ENCODE assay signal across 24 mouse cellular contexts in the genomic region with DNA sequence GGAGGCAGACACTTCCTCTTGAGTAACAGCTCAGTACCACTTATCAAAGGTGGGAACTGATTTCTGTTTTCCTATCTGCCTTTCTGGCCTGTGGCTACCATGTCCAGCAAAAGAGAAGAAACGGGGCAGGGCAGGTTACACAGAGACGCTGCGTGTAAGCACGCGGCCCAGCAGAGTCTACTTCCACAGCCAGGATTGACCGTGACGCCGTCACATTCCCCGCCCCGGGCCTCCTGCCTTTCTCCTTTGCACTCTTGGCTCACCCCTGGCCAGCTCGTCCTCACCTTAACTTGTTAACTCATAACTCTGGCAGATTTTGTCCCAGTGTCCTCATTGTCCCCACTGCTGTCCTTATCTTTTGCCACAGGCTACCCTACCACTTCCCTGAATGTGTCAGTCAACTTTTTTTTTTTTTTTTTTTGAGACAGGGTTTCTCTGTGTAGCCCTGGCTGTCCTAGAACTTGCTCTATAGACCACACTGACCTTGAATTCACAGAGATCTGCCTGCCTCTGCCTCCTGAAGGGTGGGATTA.
DNase-seq lines count a peak whose midpoint lies in the region; ATAC-seq and TF ChIP-seq lines count a peak whose summit lies in the region.
"Had no signal": no experiment of that assay in that cellular context is flagged by ENCODE, and none has a peak within 500 bp of the region (broad histone marks: within the 10 kb centered on the region; RNA-seq: fewer than 3 reads in every experiment).

No protein-coding gene starts in this region.

- H3K4me2 ChIP-seq in forebrain, embryonic 15.5 days (replicated peaks), result no peak overlapping the region
- no peak overlapping the region for H3K4me2 ChIP-seq in forebrain, embryonic 11.5 days (ENCODE audit: low read depth, low read length, severe bottlenecking)
- no peak overlapping the region for H3K4me2 ChIP-seq in hindbrain, postnatal 0 days (ENCODE audit: low read depth, low read length)
- no peak overlapping the region for H3K4me2 ChIP-seq in forebrain, embryonic 16.5 days (ENCODE audit: low read length)
- H3K4me2 ChIP-seq in midbrain, postnatal 0 days (ENCODE audit: low read depth, low read length, poor library complexity, severe bottlenecking), result no peak overlapping the region
- H3K4me2 ChIP-seq: heart, embryonic 13.5 days; lung, embryonic 15.5 days had no signal

- DNase-seq in forebrain, embryonic 11.5 days (ENCODE audit: low spot score), result no peak
- DNase-seq in hindbrain, postnatal 0 days (ENCODE audit: low spot score), result no peak
- no peak for DNase-seq in hindbrain, embryonic 10.5 days (ENCODE audit: low spot score)
- DNase-seq in midbrain, postnatal 0 days (ENCODE audit: low spot score), result no peak
- DNase-seq: adrenal gland, postnatal 25 days; cerebellum, adult 9-10 months; gastrocnemius, postnatal 10 days; heart, adult 18-20 months; heart, postnatal 36 days; kidney, adult 2 months; layer of hippocampus, adult 9-11 months; right cerebral cortex, postnatal 14 days; thymus, adult 2 months; thymus, postnatal 4 days had no signal

- no peak for ATAC-seq in forebrain, embryonic 15.5 days (replicated peaks)
- ATAC-seq in forebrain, embryonic 11.5 days (replicated peaks; ENCODE audit: low FRiP score), result no peak
- no peak for ATAC-seq in hindbrain, postnatal 0 days
- ATAC-seq in forebrain, embryonic 16.5 days, result no peak
- no peak for ATAC-seq in midbrain, postnatal 0 days (ENCODE audit: low FRiP score)
- ATAC-seq in granulocyte monocyte progenitor cell, adult 5-6 weeks (replicated peaks; ENCODE audit: poor library complexity, severe bottlenecking), result no peak
- ATAC-seq: CD4-positive, CD25-positive, alpha-beta regulatory T cell, adult 4 months had no signal

- H3K9ac ChIP-seq in forebrain, embryonic 15.5 days (replicated peaks), result no peak overlapping the region
- no peak overlapping the region for H3K9ac ChIP-seq in forebrain, embryonic 11.5 days (ENCODE audit: low read length)
- no peak overlapping the region for H3K9ac ChIP-seq in hindbrain, postnatal 0 days (replicated peaks; ENCODE audit: low read length)
- H3K9ac ChIP-seq in forebrain, embryonic 16.5 days (replicated peaks; ENCODE audit: low read depth, low read length), result no peak overlapping the region
- no peak overlapping the region for H3K9ac ChIP-seq in midbrain, postnatal 0 days (replicated peaks; ENCODE audit: low read length, poor library complexity, severe bottlenecking)
- H3K9ac ChIP-seq: heart, embryonic 13.5 days; liver, embryonic 14.5 days; lung, embryonic 15.5 days had no signal

- H3K27me3 ChIP-seq in forebrain, embryonic 15.5 days, result no peaks in the 10 kb centered on the region
- H3K27me3 ChIP-seq in forebrain, embryonic 11.5 days (ENCODE audit: control insufficient read depth, insufficient read depth, low read length), result no peaks in the 10 kb centered on the region
- H3K27me3 ChIP-seq in hindbrain, postnatal 0 days (ENCODE audit: insufficient read depth, low read length), result no peaks in the 10 kb centered on the region
- H3K27me3 ChIP-seq in hindbrain, embryonic 10.5 days (ENCODE audit: insufficient read depth, poor library complexity, severe bottlenecking), result no peaks in the 10 kb centered on the region
- no peaks in the 10 kb centered on the region for H3K27me3 ChIP-seq in forebrain, embryonic 16.5 days (replicated peaks; ENCODE audit: control insufficient read depth, insufficient read depth, low read length)
- no peaks in the 10 kb centered on the region for H3K27me3 ChIP-seq in midbrain, postnatal 0 days (ENCODE audit: insufficient read depth, low read length)
- H3K27me3 ChIP-seq: heart, embryonic 13.5 days; lung, embryonic 15.5 days had no signal

- H3K27ac ChIP-seq in forebrain, embryonic 15.5 days (replicated peaks), result peak overlapping the region; percentile 99
- no peak overlapping the region for H3K27ac ChIP-seq in forebrain, embryonic 11.5 days (ENCODE audit: low read depth, low read length)
- H3K27ac ChIP-seq in hindbrain, postnatal 0 days, result 0 out of 2 replicates have a peak overlapping the region, but pooled peaks have one; percentile 87
- H3K27ac ChIP-seq in hindbrain, embryonic 10.5 days, result no peak overlapping the region
- H3K27ac ChIP-seq in forebrain, embryonic 16.5 days (ENCODE audit: low read length), result peak overlapping the region; percentile 99
- peak overlapping the region; percentile 97; the same call in 1 of the 2 replicates for H3K27ac ChIP-seq in midbrain, postnatal 0 days (ENCODE audit: low read depth, low read length)
- H3K27ac ChIP-seq: heart, embryonic 13.5 days; kidney, postnatal 0 days; liver, embryonic 14.5 days; lung, embryonic 15.5 days; macrophage; stomach, postnatal 0 days had no signal

- H3K4me3 ChIP-seq in forebrain, embryonic 15.5 days, result no peak overlapping the region
- H3K4me3 ChIP-seq in forebrain, embryonic 11.5 days (ENCODE audit: low read depth, low read length), result no peak overlapping the region
- no peak overlapping the region for H3K4me3 ChIP-seq in hindbrain, postnatal 0 days (ENCODE audit: low read length)
- H3K4me3 ChIP-seq in hindbrain, embryonic 10.5 days, result no peak overlapping the region
- H3K4me3 ChIP-seq in forebrain, embryonic 16.5 days (replicated peaks; ENCODE audit: low read length), result no peak overlapping the region
- no peak overlapping the region for H3K4me3 ChIP-seq in midbrain, postnatal 0 days (ENCODE audit: low read depth, low read length)
- H3K4me3 ChIP-seq: heart, embryonic 13.5 days; lung, embryonic 15.5 days had no signal

- H3K4me1 ChIP-seq in forebrain, embryonic 15.5 days, result peaks cover 35% of the 10 kb centered on the region
- peaks cover 9% of the 10 kb centered on the region; the same call in 1 of the 2 replicates for H3K4me1 ChIP-seq in forebrain, embryonic 11.5 days (replicated peaks; ENCODE audit: control insufficient read depth, insufficient read depth, low read length)
- H3K4me1 ChIP-seq in hindbrain, postnatal 0 days (ENCODE audit: insufficient read depth, low read length), result peaks cover 11% of the 10 kb centered on the region
- peaks cover 27% of the 10 kb centered on the region for H3K4me1 ChIP-seq in hindbrain, embryonic 10.5 days (replicated peaks)
- peaks cover 30% of the 10 kb centered on the region for H3K4me1 ChIP-seq in forebrain, embryonic 16.5 days (replicated peaks; ENCODE audit: control insufficient read depth, insufficient read depth, low read length)
- peaks cover 24% of the 10 kb centered on the region for H3K4me1 ChIP-seq in midbrain, postnatal 0 days (ENCODE audit: insufficient read depth, low read length)
- H3K4me1 ChIP-seq: lung, embryonic 15.5 days had no signal

- WGBS in forebrain, embryonic 15.5 days, result 96% methylated on average over 11 of the region's 11 CpGs
- WGBS in forebrain, embryonic 11.5 days, result 95% methylated on average over 11 of the region's 11 CpGs
- 95% methylated on average over 11 of the region's 11 CpGs for WGBS in hindbrain, postnatal 0 days
- 95% methylated on average over 11 of the region's 11 CpGs for WGBS in hindbrain, embryonic 10.5 days
- WGBS in forebrain, embryonic 16.5 days, result 96% methylated on average over 11 of the region's 11 CpGs
- WGBS in midbrain, postnatal 0 days, result 98% methylated on average over 11 of the region's 11 CpGs

- H3K36me3 ChIP-seq in forebrain, embryonic 15.5 days, result peaks cover 35% of the 10 kb centered on the region
- H3K36me3 ChIP-seq in forebrain, embryonic 11.5 days (ENCODE audit: control insufficient read depth, insufficient read depth, low read length), result no peaks in the 10 kb centered on the region
- H3K36me3 ChIP-seq in hindbrain, postnatal 0 days (ENCODE audit: insufficient read depth, low read length), result peaks cover 17% of the 10 kb centered on the region
- H3K36me3 ChIP-seq in hindbrain, embryonic 10.5 days, result peaks cover 46% of the 10 kb centered on the region
- peaks cover 21% of the 10 kb centered on the region for H3K36me3 ChIP-seq in forebrain, embryonic 16.5 days (ENCODE audit: control insufficient read depth, insufficient read depth)
- H3K36me3 ChIP-seq in midbrain, postnatal 0 days (ENCODE audit: insufficient read depth, low read length), result peaks cover 23% of the 10 kb centered on the region

- no peaks in the 10 kb centered on the region for H3K9me3 ChIP-seq in forebrain, embryonic 15.5 days
- H3K9me3 ChIP-seq in forebrain, embryonic 11.5 days (ENCODE audit: control insufficient read depth, low read length), result no peaks in the 10 kb centered on the region
- no peaks in the 10 kb centered on the region for H3K9me3 ChIP-seq in hindbrain, postnatal 0 days (ENCODE audit: low read length)
- no peaks in the 10 kb centered on the region for H3K9me3 ChIP-seq in hindbrain, embryonic 10.5 days
- H3K9me3 ChIP-seq in forebrain, embryonic 16.5 days (ENCODE audit: control insufficient read depth, low read length), result no peaks in the 10 kb centered on the region
- H3K9me3 ChIP-seq in midbrain, postnatal 0 days (ENCODE audit: low read length), result no peaks in the 10 kb centered on the region
- H3K9me3 ChIP-seq: heart, embryonic 13.5 days; lung, embryonic 15.5 days had no signal

- no peak for TF ChIP-seq CTCF in hindbrain, postnatal 0 days (IDR thresholded peaks at IDR 0.05; ENCODE audit: low read depth)
- no peak for TF ChIP-seq CTCF in midbrain, postnatal 0 days (IDR thresholded peaks at IDR 0.05)

Comparison
In these comparisons a context has a peak if more than half of its experiments do, and no peak if none do; other contexts are left out.
1. H3K27ac ChIP-seq: peak in forebrain, embryonic 15.5 days (single experiment), hindbrain, postnatal 0 days (single experiment), forebrain, embryonic 16.5 days (single experiment) and midbrain, postnatal 0 days (single experiment); none in forebrain, embryonic 11.5 days (single experiment) and hindbrain, embryonic 10.5 days (single experiment).